Mouse (Mus musculus) ovary, postnatal 10 days (tissue): ENCODE measurements around the gene Hes1.

Source experiments
- DNase-seq: peaks from one replicate; pipeline ENCODE4 v3.0.0; 2022; ENCODE audit warnings: low spot score

Gene Hes1

GRCm38 (mm10) chr16:30114451-30114850, 50.3 kb downstream of the Hes1 start:
- no peak for DNase-seq
